Mouse (Mus musculus) mouse trophoblast stem cell (cell line): ENCODE measurements at regions not wholly inside any gene's neighbourhood (a gene's known extent, or its start where the extent isn't known, plus 50 kb on each side); places are given as distances from the start of the nearest gene placed in this dataset.

ENCODE experiments used
- in situ Hi-C, 2 experiments: fragments of 300-500 bp; cut with MseI, MboI; formaldehyde crosslinking; loops; 2 replicates in 1 of 2; 3 replicates in 1 of 2; pipeline ENCODE4 v1.15.1; 2025

- in situ Hi-C loops = no loop called here
Measured at GRCm38 (mm10) chr1:73070126-73070525, 54.4 kb upstream of the Tnp1 start.
